Mouse (Mus musculus): ENCODE measurements around the gene Ankrd9. TPM values are rescaled to one million over a fixed set of nuclear protein-coding genes. Genes with fewer than 3 reads are reported as not detected.

Gene Ankrd9
- total RNA-seq, 2 experiments from 2014 or later: 15.1 to 19.4 TPM

DNA sequence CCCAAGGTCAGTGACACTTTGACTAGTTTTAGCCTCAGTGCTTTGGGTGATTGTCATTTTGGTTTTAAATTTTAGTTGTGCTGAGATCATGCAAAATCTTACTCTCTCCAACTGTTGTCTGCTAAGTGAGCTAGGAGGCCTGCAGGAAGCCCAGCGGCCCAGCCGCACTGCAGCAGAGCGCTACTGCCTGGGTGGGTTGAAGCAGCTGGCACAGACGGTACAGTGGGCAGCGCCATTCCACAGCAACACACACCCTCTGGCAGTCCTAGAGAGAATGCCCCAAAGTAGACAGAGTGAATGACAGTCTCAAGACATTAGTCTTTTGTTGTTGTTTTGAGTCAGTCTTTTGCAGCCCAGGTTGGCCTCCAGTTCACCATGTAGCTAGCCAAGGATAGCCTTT is 8.4 kb downstream of the Ankrd9 start:
- DNase-seq (ENCODE audit: low spot score in 2 of 2): no peak
- intact Hi-C loops (cut with DNase I): no loop called here

DNA sequence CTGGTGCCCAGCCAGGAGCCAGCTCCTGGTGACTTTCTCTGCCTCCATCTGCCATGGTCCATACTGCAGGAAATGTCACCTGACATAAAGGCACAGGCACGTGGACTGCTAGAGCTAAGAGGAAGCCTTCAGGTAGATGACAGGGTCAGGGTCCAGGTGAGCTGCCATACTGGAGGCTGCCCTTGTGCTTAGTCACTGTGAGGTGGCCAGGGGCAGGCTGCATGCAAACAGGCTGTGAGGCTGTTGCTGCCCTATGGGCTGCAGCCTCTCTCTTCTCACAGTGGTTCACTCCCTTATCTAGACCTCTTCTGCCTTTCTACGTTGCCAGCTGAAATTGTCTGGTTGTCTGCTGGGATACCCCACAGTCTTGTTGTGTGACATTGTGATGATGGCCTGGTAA is 11.7 kb downstream of the Ankrd9 start:
- intact Hi-C loops (cut with DNase I): no loop called here

DNA sequence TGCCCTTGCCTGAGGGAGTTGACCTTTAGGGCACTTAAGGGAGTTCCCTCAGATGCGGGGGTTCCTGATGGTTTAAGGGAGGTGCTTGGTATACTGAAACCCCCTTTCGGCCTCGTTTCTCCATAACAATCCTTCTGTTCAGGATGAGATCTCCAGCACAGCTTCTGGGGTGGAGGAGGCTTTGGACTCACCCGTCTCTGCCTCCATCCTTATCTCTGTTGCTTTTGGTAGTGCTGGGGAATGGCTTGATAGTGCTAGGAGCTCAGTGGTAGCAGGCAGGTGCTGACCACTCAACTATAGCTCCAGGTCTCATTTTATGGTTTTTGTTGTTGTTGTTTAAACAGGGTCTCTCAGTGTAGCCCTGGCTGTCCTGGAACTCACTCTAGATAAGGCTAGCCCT is 12.8 kb downstream of the Ankrd9 start:
- no peak for DNase-seq (ENCODE audit: low spot score in 2 of 2)
- intact Hi-C loops (cut with DNase I): no loop called here

More for the DNA sequence above, 11.7 kb downstream of the Ankrd9 start:
- DNase-seq (ENCODE audit: low spot score in 2 of 2): no peak

DNA sequence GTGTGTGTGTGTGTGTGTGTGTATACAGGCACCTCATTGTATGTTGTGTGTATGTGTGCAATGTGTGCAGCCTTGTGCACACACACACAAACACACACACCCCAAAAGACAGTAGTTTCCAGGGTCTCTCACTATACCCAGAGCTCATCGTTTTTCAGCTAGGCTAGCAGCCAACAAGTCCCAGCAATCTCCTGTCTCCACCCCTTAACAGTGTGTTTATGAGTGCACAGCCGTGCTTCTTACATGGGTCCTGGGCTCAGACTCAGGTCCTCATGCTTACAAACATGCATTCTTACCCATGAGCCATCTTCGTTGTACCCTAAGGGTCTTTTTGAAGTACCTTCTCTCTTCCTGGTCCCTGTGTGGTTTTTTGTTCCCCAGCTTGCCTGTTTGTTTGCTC is 13.3 kb downstream of the Ankrd9 start:
- DNase-seq (ENCODE audit: low spot score in 2 of 2): no peak

DNA sequence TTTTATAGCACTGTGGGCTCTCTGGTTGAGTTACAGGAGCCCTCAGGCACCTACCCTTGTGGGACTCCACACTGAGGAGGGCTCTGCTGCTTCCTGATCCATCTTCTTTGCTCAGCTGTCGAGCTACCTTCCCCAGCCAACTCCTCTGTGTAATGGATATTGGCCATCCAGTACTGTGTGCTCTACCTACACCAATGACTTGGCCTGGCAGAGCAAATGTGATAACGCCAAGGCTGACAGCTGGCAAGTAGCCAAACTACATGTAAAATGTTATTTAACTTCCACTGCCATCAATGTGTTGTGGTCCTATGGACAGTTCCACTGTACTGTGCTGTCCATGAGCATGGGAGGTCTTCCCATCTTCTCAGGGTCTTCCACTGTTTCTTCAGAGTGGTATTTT is 16.9 kb downstream of the Ankrd9 start:
- DNase-seq (ENCODE audit: low spot score in 2 of 2): no peak
- intact Hi-C loops (cut with DNase I): no loop called here

More for the DNA sequence above, 13.3 kb downstream of the Ankrd9 start:
- intact Hi-C loops (cut with DNase I): no loop called here

DNA sequence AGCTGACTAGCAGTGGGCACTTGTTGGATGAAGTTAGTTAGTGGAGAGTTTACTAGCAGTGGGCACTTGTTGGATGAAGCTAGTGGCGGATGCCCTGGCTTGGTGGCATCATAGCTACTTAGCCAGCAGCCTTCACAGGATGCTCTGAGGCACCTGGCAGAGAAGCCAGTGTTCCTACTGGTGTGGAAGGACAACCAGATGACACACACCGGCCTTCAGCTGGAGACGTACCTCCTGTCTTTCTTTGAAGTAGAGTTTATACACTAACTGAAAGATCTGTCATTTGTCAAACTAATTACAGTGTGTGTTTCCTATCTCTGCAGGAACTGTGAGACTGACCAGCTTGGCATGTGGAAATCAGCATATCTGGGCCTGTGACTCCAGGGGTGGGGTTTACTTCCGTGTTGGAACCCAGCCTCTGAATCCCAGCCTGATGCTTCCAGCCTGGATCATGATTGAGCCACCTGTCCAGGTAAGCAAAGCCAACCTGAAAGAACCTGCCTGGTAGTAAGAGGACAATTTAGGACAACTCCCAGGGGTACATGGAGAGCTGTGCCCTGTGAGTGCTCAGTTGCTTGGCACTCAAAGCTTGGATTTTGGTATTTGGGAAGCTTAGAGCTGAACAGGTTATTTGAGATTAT is 24.4 kb downstream of the Ankrd9 start:
- no peak for DNase-seq (ENCODE audit: low spot score in 2 of 2)
- intact Hi-C loops (cut with DNase I): no loop called here

DNA sequence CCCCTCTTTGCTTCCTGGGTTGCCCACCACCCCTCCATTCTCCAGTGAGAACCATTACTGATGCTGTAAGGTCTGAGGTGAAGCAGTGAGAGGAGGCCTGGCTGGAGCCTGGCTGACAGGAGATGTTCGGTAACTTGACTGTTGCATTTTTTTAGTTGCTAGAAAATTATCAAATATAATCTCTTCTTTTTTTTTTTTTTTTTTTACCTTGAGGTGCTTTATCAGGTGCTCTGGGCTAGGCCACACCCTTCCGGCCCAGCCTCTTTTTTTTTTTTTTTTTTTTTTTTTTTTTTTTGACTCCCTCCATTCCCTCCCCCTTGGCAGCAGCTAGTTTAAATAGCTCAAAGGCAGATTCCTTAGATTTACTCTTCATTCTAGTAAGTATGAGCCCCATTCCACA is 24.9 kb downstream of the Ankrd9 start:
- intact Hi-C loops (cut with DNase I): no loop called here
- DNase-seq (ENCODE audit: low spot score in 2 of 2): no peak

DNA sequence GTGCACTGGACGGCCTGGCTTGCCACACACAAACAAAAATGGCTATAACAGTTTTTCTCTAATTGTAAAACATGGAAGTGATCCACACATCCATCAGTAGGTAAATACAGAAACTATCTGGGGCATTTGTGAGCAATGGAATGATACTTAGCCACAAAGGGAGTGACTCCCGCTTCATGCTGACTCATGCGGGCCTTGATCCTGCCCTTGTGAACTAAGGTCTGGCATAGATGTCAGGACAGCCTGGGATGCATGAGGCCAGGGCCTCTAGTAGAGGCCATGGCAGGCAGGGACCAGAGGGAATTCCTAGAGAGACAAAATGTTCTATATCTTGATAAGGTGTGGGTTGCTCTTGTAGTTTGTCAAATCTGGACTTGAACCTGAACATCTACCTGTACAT is 25.4 kb downstream of the Ankrd9 start:
- intact Hi-C loops (cut with DNase I): no loop called here
- no peak for DNase-seq (ENCODE audit: low spot score in 2 of 2)

DNA sequence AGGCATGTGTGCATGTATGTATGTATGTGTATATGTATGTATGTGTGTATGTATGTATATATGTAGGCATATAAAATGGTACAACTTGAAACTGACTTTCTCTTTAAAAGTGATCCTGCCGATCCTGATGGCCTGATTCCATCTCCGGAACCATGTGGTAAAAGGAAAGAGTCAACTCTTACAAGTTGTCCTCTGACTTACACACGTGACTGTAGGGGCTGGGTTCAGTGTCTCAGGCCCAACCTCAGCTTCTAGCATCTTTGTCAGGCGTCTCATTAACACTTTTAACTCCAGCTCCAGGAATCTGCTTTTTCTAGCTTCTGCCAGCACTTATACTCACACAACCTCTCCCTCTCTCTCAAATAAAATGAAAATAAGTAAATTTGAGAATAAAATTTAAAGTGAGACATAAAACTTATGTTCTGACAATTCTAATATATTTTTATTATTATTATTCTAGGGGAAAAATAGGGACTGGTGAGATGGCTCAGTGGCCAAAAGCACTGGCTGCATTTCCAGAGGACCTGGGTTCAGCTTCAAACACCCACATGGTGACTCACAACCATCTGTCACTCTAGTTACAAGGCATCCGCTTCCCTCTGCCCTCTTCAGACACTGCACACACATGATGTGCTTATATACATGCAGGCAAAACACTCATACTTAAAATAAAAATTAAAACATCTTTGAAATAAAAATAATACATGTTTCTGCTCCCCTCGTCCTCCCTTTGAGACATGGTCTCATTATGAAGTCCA is 26.0 kb downstream of the Ankrd9 start:
- no peak for DNase-seq (ENCODE audit: low spot score in 2 of 2)
- intact Hi-C loops (cut with DNase I): no loop called here

DNA sequence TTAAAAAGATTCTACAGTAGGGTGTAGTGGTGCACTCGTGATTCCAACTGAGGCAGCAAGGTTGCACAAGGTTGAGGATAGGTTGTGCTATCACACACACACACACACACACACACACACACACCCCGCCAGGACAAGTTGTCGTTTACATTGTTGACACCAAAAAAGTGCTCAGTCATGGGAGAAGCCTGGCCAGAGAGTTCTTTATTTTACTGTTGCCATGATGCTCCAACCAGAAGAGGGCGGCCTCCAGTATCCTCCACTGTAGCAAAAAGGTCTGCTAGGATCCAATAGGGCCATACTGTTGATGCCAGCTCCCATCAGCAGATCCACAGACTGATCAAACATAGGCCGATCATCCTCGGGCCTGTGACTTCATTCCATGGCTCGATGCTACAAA is 27.6 kb downstream of the Ankrd9 start:
- intact Hi-C loops (cut with DNase I): no loop called here
- no peak for DNase-seq (ENCODE audit: low spot score in 2 of 2)

DNA sequence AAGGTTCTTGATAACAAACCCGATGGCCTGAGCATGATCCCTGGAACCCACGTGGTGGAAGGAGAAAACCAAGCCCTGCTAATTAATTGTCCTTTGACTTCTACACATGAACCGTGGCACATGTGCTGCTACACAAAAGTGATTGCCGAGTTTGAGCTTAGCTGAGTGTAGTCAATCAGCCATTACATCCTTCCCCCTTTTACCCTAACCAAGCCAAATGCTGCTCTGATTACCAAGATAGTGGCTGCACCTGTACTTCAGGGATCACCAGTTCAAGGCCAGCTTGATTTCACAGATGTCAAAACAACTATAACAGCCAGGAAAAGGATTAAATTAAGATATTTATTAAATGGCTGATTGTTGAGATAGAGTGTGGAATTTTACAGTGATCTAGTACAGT is 28.7 kb downstream of the Ankrd9 start:
- intact Hi-C loops (cut with DNase I): no loop called here
- DNase-seq (ENCODE audit: low spot score in 2 of 2): no peak

DNA sequence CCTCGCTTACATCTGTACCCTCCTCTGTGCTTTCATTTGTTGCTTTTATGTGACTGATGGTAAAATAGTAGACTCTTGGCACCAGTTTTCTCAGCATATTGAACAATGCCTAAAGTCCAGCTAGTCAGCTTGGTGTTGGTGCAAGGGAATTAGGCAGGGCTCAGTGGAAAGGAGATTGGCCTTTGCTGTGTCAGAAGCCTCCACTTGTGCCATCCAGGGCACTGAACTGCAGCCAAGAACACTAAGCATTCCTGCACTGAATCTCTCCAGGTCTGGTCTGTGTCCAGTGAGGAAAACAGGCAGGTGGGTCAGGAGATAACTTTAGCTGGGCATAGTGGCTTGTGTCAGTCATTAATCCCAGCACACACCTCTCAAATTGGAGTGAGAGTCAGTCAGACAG is 29.4 kb downstream of the Ankrd9 start:
- intact Hi-C loops (cut with DNase I): no loop called here
- DNase-seq (ENCODE audit: low spot score in 2 of 2): no peak

DNA sequence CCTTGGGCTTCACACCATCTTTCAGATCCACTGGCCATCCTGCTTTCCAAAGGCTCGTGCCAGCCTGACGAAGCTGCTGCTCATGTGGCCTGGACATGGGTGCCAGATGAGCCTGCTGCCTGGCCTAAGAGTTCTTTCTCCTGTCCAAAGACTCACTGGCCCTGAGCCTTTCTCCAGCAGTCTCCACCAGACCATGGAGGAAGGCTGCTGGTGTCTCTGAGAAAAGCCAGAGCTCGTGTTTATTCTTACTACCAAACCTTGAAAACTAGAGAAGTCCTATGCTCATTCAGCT is 30.0 kb downstream of the Ankrd9 start:
- intact Hi-C loops (cut with DNase I): no loop called here
- DNase-seq (ENCODE audit: low spot score in 2 of 2): no peak

DNA sequence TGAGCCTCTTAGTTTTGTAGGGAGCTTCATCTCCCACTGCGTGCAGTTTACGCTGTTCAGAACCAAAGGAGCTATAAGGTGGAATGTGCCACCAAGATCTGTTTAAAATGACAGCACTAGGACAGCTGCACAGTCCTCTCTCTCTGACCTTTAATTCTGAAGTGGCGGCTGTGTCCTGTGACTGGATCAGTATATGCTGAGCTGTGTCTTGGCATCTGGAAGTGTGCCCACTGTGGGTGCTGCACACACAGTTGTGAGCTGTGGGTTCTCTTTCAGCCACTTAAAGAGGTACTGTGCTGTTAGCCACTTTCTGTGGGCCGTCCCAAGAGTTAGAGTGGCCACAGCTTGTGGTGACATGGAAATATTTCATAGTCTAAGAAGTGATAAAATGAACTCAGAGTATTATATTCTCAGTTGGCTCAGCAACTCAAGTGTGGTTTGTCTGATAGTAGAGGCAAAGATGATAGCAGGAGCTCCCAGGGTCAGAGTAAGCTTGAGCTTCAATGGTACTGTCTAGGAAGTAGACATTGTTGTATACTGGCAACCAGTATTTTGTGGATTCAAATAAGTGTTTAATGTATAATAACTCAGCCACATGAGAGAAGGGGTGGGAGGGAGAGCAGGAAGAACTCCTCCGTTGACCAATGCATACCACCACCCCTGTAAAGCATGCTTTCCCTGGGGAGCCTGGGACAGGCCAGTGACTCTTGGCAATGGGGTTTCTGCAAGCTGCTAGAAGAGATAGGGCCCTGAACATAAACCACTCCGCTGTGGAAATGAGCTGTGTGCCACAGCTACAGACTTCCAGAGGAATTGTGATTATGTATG is 30.5 kb downstream of the Ankrd9 start:
- intact Hi-C loops (cut with DNase I): no loop called here
- no peak for DNase-seq (ENCODE audit: low spot score in 2 of 2)

DNA sequence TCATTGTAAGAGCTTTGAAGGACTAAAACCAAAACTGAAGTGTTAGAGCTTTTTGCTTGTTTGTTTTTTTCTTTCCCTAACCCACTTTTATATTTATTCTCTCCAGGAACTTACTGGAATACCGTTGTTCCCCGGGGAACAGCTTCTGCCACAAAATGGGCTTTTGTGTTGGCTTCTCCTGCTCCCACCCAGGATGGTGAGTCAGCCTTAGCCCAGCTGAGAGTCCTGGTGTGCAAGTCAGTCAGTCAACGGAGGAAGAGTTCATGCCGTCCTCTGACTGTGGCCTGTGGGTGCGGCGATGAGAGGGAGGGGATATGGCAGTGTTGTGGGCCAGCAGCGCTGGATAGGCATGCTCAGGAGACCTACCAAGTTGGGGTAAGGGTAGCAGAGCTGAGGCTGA is 32.6 kb downstream of the Ankrd9 start:
- intact Hi-C loops (cut with DNase I): no loop called here
- DNase-seq (ENCODE audit: low spot score in 2 of 2): no peak

DNA sequence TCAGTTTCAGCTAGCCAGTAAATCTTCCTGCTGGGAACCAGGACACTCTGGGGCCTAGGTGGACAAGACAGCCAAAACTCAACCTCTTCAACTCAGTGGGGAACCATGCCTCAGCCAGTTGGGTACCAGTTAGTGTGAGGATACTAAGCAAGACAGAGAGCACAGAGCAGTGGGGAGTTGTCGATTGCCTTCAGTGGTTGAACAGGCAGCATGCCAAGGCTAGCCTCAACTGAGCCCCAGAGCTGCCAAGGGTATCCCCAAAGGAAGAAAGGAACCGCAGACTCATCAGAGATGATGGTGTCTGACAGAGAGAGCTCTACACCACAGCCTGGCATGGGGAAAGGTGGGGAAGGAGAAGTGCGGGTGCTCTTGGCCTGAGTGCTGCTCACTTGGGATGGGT is 38.0 kb downstream of the Ankrd9 start:
- intact Hi-C loops (cut with DNase I): no loop called here
- DNase-seq (ENCODE audit: low spot score in 2 of 2): no peak

DNA sequence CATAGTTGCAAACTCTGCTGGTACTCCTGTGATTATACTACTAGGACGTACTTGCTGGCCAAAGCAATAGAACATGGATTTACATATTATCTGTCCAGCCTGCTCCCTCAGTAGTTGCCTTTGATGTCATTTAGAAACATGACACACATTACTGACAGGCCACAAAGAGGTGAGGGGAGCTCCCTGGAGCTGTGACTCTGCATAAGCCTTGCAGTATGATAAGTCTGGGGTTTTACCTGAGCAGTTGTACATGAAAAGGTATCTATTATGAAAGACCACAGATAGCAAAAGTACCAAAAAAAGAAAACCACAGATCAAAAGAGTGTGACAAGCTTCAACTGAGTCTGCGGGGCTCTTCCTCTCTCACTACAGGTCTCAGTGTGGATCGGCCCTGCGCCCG is 39.5 kb downstream of the Ankrd9 start:
- no peak for DNase-seq (ENCODE audit: low spot score in 2 of 2)
- intact Hi-C loops (cut with DNase I): no loop called here

DNA sequence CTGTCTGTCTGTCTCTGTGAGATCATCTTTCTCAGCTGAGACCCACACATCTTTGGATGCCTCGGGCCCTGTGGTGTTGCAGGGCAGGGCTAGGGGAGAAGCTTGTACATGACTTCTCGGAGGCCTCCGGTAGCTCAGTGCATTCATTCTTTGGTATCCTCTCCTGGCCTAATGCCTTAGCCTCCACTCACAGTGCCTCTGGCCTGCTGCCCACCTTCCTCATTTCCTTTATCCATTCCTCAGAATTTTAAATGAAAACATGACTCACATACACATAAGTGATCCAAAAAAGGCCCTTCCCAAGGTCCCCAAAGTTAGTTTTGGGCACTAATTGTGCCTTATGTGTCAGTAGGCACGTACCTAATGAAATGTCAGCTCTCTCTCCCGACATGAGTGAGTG is 41.3 kb downstream of the Ankrd9 start:
- DNase-seq (ENCODE audit: low spot score in 2 of 2): no peak
- intact Hi-C loops (cut with DNase I): no loop called here

DNA sequence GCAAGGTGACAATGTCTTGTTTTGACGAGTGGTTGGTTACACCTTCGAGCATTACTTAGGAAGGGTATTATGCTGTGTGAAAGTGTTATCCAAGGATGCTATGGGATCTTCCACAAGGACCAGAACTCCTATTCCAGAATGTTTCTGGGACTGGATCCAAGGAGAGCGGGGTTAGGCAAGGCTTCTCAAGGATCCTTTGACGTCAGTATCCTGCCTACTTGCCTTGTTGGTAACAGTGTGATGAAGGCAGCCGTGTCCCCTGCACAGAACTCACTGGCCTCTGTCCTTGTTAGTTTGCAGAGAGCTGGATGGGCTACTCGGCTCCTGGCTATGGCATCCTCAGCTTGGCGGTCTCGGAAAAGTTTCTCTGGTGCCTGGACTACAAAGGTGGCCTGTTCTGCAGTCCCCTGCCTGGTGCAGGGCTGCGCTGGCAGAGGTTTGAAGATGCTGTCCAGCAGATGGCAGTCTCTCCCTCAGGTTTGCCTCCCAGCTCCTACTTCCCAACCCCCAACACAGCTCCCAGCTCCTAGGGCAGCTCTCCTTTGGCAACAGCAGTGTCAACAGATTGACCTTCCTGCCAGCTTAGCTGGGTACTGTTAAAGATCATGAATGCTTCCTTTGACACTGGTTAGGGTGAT is 42.7 kb downstream of the Ankrd9 start:
- intact Hi-C loops (cut with DNase I): loop anchor here (1.0 kb wide), 1 partner anchor 56 kb away; no protein-coding TSS in a partner anchor
- peak; percentile 76 to 80 for DNase-seq (ENCODE audit: low spot score in 2 of 2)

DNA sequence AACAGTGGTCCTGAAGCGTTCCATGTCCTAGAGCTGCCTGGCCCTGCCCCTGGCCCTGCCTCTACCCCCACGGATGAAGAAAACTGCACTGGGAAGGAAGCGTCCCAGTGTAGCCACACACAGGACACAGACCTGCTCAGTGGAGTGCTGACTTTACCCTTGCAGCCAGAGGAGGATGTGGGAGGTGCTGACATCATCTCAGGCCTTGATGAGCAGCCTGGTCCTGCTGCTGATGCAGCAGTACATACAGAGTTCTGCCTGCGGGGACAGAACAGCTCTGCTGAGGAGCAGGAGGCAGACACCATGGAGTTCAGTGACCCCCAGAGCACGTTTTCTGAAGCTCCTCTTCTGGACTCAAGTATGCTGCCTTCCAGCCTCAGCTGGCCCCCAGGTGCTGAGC is 46.0 kb downstream of the Ankrd9 start:
- DNase-seq (ENCODE audit: low spot score in 2 of 2): peak in 1 of 2 experiments; percentile 52
- intact Hi-C loops (cut with DNase I): no loop called here
